Mouse (Mus musculus) heart, embryonic 11.5 days (tissue): Measurements from ENCODE around the gene Zdhhc9. TPM values are rescaled to one million over a fixed set of nuclear protein-coding genes. Genes with fewer than 3 reads are reported as not detected.

Source experiments
- ATAC-seq: fragments of 200-750 bp; cut with Nextera tagmentation; replicated peaks from 2 replicates; pipeline ENCODE4 v1.8.0; 2017; ENCODE audit warnings: moderate library complexity; ENCODE audit not compliant: insufficient number of reproducible peaks, low FRiP score, low TSS enrichment
- H3K27ac ChIP-seq: fragments of 300-500 bp; sonication (generic); 2 replicates; pipeline ENCODE4 v1.5.1; 2014; ENCODE audit warnings: mild to moderate bottlenecking, low read depth, low read length
- H3K27me3 ChIP-seq: fragments of 300-500 bp; sonication (generic); 2 replicates; pipeline ENCODE4 v1.6.1; 2014; ENCODE audit warnings: mild to moderate bottlenecking, low read length, mixed read lengths; ENCODE audit not compliant: control insufficient read depth, insufficient read depth
- H3K36me3 ChIP-seq: fragments of 300-500 bp; sonication (generic); 2 replicates; pipeline ENCODE4 v1.6.1; 2014; ENCODE audit warnings: mild to moderate bottlenecking, low read length, moderate library complexity, mixed read lengths; ENCODE audit not compliant: control insufficient read depth, insufficient read depth
- H3K4me1 ChIP-seq: fragments of 300-500 bp; sonication (generic); 2 replicates; pipeline ENCODE4 v1.6.1; 2014; ENCODE audit warnings: low read length; ENCODE audit not compliant: control insufficient read depth, insufficient read depth
- H3K4me2 ChIP-seq: fragments of 300-500 bp; sonication (generic); 2 replicates; pipeline ENCODE4 v1.6.1; 2014; ENCODE audit warnings: mild to moderate bottlenecking, moderate library complexity
- H3K4me3 ChIP-seq: fragments of 300-500 bp; sonication (generic); 2 replicates; pipeline ENCODE4 v1.5.1; 2014; ENCODE audit warnings: low read depth, low read length
- H3K9ac ChIP-seq: fragments of 300-500 bp; sonication (generic); 2 replicates; pipeline ENCODE4 v1.6.1; 2014; ENCODE audit warnings: mild to moderate bottlenecking, low read depth, low read length, moderate library complexity
- H3K9me3 ChIP-seq: fragments of 300-500 bp; sonication (generic); replicated peaks from 2 replicates; pipeline ENCODE4 v1.6.1; 2016; ENCODE audit warnings: low read length; ENCODE audit not compliant: control insufficient read depth
- WGBS: fragments of 180-500 bp; shearing (Covaris S2); extraction: QIAGEN DNeasy Blood & Tissue Kit; methylation state at CpG from one replicate; pipeline ENCODE4 v1.1.7; 2014; ENCODE audit not compliant: insufficient replicate concordance; 5-methylcytosine and 5-hydroxymethylcytosine counted together
- polyA plus RNA-seq: library from polyadenylated mRNA; unstranded; fragments of >200 nt; fragmentation: Nextera tagmentation; extraction: Ambion mirVana; gene quantifications from 2 replicates; pipeline ENCODE4 v1.2.1, GENCODE M21; 2014

Zdhhc9 gene
- 2.9 and 3.1 TPM in 2 replicates for polyA plus RNA-seq

DNA sequence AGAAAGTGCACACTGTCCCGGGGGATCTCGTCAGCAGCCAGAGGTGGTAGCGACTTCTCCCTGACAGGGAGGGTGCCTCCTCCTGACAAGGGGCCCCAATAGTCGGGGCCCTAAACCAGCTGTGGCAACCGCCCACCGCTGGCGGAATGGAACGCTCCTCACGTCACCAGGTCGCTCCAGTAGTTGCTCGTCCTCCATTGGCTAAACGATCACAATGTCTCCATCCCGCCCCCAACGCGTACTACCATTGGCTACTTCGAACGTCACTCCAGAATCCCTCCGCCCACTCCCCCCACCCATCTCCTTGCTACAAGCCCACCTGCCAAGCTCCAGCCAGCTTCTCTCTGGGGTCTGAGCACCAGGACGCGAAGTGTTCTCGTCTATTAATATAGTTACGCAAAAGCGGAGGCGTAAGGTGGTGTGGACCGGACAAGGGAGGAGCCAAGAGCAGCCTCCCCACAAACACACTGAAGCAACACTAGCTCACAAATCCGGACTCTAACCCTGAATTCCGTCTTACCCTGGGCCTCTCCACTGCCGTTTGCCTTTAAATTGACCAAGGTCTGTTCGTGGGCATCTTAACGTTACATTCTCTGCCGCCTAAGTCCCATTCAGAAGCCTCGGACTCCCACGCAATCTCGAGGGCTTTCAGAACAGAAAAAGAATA, at the start of gene Zdhhc9:
Gene Zdhhc9 (minus strand): TSS at position 360 of the 667 bp plus-strand sequence.
- Histone ChIP-seq H3K27me3 (peaks cover 4% of the 10 kb centered on the region; the same call in 1 of the 2 replicates), H3K36me3 (no peaks in the 10 kb centered on the region), H3K4me1 (peaks cover 4% of the 10 kb centered on the region; the same call in 1 of the 2 replicates), H3K4me3 (peak within 1 kb of the TSS; percentile 66), H3K9me3 (no peaks in the 10 kb centered on the region), H3K9ac (peak within 1 kb of the TSS; percentile 72), H3K27ac (no peak within 1 kb of the TSS), H3K4me2 (peak within 1 kb of the TSS; percentile 64)
- peak; percentile 96 for ATAC-seq
- WGBS, result 12% methylated on average over 34 of the region's 34 CpGs

- Histone ChIP-seq H3K9me3 (no peaks in the 10 kb centered on the region), H3K36me3 (no peaks in the 10 kb centered on the region), H3K27ac (peak overlapping the region; percentile 74; the same call in 1 of the 2 replicates), H3K4me1 (no peaks in the 10 kb centered on the region), H3K4me3 (peak overlapping the region; percentile 56), H3K4me2 (peak overlapping the region; percentile 66), H3K27me3 (no peaks in the 10 kb centered on the region), H3K9ac (peak overlapping the region; percentile 64)
- 15% methylated on average over 16 of the region's 16 CpGs for WGBS
- ATAC-seq, result no peak
These were observed 48.3 kb upstream of the Zdhhc9 start for GRCm38 (mm10) chrX:48257011-48257410.

- H3K4me2 ChIP-seq, result peak within 1 kb of the TSS; percentile 66
- WGBS, result 7% methylated on average over 33 of the region's 33 CpGs
- peak within 1 kb of the TSS; percentile 64 for H3K9ac ChIP-seq
- H3K27ac ChIP-seq, result peak within 1 kb of the TSS; percentile 74
- no peaks in the 10 kb centered on the region for H3K27me3 ChIP-seq
- H3K4me1 ChIP-seq, result no peaks in the 10 kb centered on the region
- H3K36me3 ChIP-seq, result no peaks in the 10 kb centered on the region
- ATAC-seq, result peak; percentile 94
- H3K9me3 ChIP-seq, result no peaks in the 10 kb centered on the region
- H3K4me3 ChIP-seq, result peak within 1 kb of the TSS; percentile 56
These were observed 47.9 kb upstream of the Zdhhc9 start, which contains the start of gene Utp14a for GRCm38 (mm10) chrX:48256468-48257007. TSS of gene Utp14a (plus strand) at chrX:48256862.

- Histone ChIP-seq H3K9ac (peak overlapping the region; percentile 64; the same call in 1 of the 2 replicates), H3K9me3 (no peaks in the 10 kb centered on the region), H3K27me3 (no peaks in the 10 kb centered on the region), H3K27ac (peak overlapping the region; percentile 74), H3K4me1 (no peaks in the 10 kb centered on the region), H3K4me2 (peak overlapping the region; percentile 66), H3K36me3 (no peaks in the 10 kb centered on the region), H3K4me3 (peak overlapping the region; percentile 56)
- WGBS, result 19% methylated on average over 18 of the region's 18 CpGs
- ATAC-seq, result no peak; the same call in 1 of the 2 replicates
These were observed 47.3 kb upstream of the Zdhhc9 start for GRCm38 (mm10) chrX:48255830-48256428.

DNA sequence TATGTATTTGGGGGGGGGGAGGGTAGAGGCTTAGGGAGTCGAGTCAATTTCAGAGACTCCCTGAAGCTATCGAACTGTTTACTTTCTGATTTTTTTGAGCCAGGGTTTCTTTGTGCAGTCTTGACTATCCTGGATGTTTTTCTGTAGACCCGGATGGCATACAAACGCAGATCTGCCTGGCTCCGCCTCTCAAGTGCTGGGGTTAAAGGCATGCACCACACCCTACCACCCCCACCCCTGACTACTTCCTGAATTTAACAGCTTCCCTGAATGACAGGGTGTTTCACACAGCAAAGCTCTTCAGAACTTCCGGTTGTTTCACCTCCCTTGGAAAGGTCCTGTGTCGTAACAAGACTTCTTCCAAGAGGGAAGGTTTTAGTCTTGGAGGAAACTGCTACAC, 25.7 kb upstream of the Zdhhc9 start:
- no peaks in the 10 kb centered on the region for H3K4me1 ChIP-seq
- H3K9me3 ChIP-seq, result no peaks in the 10 kb centered on the region
- H3K27ac ChIP-seq, result no peak overlapping the region
- H3K36me3 ChIP-seq, result no peaks in the 10 kb centered on the region
- no peak overlapping the region for H3K4me3 ChIP-seq
- WGBS, result 55% methylated on average over 7 of the region's 7 CpGs
- no peak overlapping the region for H3K9ac ChIP-seq
- ATAC-seq, result no peak
- H3K4me2 ChIP-seq, result no peak overlapping the region
- H3K27me3 ChIP-seq, result no peaks in the 10 kb centered on the region

GRCm38 (mm10) chrX:48226225-48226624, 17.5 kb upstream of the Zdhhc9 start:
- no peak overlapping the region for H3K9ac ChIP-seq
- H3K4me1 ChIP-seq, result no peaks in the 10 kb centered on the region
- no peak for ATAC-seq
- H3K27ac ChIP-seq, result no peak overlapping the region
- WGBS, result 73% methylated on average over 7 of the region's 7 CpGs
- H3K4me3 ChIP-seq, result no peak overlapping the region
- no peaks in the 10 kb centered on the region for H3K9me3 ChIP-seq
- no peaks in the 10 kb centered on the region for H3K27me3 ChIP-seq
- H3K4me2 ChIP-seq, result no peak overlapping the region
- H3K36me3 ChIP-seq, result no peaks in the 10 kb centered on the region

- 81% methylated on average over 7 of the region's 7 CpGs for WGBS
- no peak overlapping the region for H3K9ac ChIP-seq
- no peak for ATAC-seq
- H3K9me3 ChIP-seq, result no peaks in the 10 kb centered on the region
- H3K27me3 ChIP-seq, result no peaks in the 10 kb centered on the region
- H3K36me3 ChIP-seq, result no peaks in the 10 kb centered on the region
- H3K4me2 ChIP-seq, result no peak overlapping the region
- H3K27ac ChIP-seq, result no peak overlapping the region
- H3K4me3 ChIP-seq, result no peak overlapping the region
- no peaks in the 10 kb centered on the region for H3K4me1 ChIP-seq
These were observed 14.0 kb upstream of the Zdhhc9 start for GRCm38 (mm10) chrX:48222706-48223105.

- Histone ChIP-seq H3K27ac (no peak overlapping the region), H3K36me3 (no peaks in the 10 kb centered on the region)
- ATAC-seq, result no peak
These were observed 10.8 kb upstream of the Zdhhc9 start for GRCm38 (mm10) chrX:48219468-48219867.

More at GRCm38 (mm10) chrX:48219468-48219867, 10.8 kb upstream of the Zdhhc9 start:
- no peaks in the 10 kb centered on the region for H3K4me1 ChIP-seq
- no peak overlapping the region for H3K4me2 ChIP-seq
- H3K9ac ChIP-seq, result no peak overlapping the region
- no peak overlapping the region for H3K4me3 ChIP-seq
- 76% methylated on average over 5 of the region's 5 CpGs for WGBS
- H3K9me3 ChIP-seq, result no peaks in the 10 kb centered on the region
- no peaks in the 10 kb centered on the region for H3K27me3 ChIP-seq
